Mouse (Mus musculus) hindlimb bud, embryonic 11.5 days (tissue): ENCODE data around the gene Atn1.

Experiments
- DNase-seq: peaks from one replicate; pipeline ENCODE4 v3.0.0-alpha.2; 2012; ENCODE audit warnings: low read depth, low spot score; ENCODE audit errors: extremely low spot score

Atn1 gene

DNA sequence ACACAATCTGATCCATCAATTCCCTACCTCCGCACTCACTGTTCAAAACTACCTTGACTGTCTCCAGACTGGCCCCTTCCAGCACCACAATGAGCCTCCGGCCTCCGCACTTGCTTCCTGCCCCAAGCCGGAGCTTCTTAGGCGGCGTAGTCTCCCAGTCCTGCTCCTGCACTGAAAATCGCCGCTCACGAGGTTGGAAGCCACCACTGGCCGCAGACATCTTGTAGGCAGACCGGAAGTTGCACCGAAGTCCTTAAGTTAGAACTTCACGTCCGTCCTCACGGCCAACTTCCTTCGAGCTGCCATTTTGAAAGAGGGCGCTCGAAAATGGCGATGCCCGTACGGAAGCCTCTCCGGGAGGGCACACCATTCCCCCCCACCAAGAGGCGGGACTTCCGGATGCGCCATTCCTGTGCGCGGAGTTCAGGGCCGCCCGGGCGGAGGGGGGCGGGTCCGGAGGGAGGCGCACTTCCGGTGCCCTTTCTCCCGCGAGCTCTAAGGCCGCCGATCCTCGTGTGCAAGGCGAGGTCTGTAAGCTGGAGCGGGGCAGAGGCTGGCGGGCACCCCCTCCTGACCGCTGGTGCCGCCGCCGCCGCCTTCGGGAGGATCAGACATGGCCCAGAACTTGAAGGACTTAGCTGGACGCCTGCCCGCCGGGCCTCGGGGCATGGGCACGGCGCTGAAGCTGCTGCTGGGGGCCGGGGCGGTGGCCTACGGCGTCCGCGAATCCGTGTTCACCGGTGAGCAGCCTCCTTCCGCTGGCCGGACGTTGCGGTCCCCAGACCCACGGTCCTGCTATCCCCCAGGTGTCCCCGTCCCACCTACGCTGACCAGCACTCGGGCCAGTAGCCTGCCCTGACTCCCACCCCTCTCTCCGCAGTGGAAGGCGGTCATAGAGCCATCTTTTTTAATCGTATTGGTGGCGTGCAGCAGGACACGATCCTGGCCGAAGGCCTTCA lies 44.2 kb downstream of the Atn1 start, which contains the start of the genes Emg1 and Phb2:
Gene Emg1 (minus strand): TSS at position 355 of the 959 bp plus-strand sequence.
Gene Phb2 (plus strand): TSS at position 513 of the 959 bp plus-strand sequence.
- DNase-seq: peak; percentile 94

DNA sequence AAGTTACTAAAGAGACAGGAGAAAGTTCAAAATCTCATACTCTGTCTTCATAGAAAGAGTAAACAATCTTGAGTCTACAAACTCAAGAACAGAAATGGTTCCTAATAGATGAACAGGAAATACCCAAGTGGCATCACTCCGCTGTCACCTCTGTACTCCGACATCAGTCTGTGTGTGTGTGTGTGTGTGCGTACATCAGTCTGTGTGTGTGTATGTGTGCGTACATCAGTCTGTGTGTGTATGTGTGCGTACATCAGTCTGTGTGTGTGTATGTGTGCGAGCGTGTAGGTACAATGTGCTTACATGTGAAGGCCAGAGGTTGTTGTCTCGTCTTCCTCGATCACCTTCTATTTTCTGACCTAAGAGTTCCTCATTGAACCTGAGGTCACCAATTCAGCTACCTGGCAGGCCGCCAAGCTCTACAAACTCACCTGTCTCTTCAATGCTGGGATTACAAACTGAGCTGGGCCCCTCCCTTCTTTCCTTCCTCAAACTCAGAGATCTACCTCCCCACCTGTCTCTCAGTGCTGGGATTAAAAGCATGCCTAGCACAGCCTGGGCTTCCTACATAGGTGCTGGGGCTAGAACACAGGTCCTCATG lies 47.9 kb downstream of the Atn1 start:
- DNase-seq: no peak

DNA sequence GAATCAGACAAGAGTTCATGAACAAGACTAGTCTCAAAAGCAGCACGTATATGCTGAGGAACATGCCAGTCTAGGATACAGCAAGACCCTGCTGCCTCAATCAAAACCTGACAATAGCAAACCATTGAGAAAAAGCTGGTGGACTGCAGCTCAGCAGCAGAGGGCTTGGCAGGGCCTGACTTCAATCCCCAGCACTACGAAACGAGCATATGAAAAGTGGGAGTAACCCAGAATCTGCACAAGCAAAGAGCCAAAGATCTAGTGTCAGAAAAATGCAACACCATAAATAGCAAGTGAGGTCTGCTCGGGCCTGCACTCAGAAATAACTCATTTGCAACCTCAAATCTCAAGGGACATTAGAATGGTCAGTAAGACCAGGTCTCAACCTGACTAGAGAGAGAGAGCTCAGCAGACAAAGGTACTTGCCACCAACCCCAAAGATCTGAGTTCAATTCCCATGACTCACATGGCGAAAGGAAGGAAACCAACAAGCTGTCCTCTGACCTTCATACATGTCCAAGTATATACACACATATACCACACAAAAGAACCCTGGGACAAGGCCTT lies 50.2 kb downstream of the Atn1 start:
- DNase-seq: no peak

DNA sequence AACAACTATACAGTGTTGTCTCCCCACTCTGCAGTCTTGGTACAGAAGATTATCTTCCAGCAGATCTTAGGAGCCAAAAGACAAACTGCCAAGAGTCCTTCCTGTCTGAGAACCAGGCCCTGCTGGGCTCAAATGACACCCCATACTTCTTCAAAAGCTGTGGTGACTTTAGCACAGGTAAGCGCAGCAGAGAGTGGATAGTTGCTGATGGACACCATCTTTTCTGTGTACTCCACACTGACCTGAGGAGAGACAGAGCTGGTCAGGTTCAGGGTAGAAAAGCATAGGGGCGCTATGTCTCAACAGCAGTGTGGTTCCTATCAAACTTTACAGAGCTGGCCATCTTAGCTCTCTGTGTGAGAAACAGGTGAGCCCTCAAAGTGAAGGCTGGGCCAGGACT lies 51.9 kb downstream of the Atn1 start:
- no peak for DNase-seq

DNA sequence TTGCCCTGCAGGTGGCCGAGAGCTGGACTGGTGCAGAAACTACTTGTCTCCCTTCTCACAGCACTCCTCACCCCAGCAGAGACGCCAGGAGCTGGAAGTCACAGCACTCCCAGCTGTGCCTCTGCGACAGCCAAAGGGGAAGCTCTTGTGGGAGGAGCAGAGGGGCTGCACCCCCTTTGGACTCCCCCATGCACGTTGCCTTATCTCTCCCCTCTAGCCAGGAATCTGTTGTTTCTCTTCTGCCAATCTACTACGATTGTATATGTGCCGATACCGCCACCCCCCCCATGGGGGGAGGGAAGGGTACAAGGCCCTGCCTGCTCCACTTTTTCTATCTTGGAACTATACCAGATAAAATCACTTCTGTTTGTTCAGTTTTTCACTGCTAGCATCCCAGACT lies 52.5 kb downstream of the Atn1 start:
- no peak for DNase-seq

DNA sequence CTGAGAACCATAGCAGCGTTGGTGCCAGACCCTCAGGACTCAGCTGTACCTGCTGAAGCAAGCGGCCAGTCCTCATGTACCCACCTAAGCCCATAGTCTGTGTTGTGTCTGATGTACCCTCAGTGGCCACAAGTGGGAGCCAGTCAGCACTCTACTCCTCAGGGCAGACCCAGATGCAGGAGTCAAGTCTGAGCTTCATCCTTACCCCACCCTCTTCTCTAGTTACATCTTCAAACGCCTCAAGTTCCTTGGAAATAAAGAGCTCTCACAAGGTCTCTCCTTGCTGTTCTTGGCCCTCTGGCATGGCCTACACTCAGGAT lies 53.6 kb downstream of the Atn1 start:
- peak; percentile 39 for DNase-seq

DNA sequence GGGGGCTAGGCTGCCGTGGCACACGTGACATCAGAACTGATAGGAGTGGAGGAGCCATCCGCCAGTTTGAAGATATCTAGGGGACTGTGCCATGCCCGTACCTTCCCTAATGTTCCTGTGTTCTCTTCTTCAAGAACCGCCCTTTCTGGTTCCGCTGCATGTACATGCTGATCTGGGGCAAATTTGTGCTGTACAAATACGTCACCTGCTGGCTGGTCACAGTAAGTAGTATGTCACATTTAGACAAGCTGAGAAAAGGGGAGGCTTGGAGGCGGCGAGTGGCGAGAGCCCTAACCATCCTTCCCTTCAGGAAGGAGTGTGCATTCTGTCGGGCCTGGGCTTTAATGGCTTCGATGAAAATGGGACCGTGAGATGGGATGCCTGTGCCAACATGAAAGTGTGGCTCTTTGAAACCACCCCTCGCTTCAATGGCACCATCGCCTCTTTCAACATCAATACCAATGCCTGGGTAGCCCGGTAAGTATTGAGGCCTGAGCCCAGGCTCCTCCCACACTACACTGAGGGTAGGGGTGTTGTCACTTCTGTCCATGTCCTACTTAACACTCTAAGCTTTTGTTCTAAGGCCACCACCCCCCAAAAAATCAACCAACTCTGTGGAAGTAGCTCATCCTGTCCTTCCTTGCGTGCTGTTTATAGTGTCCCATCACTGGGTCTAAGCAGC lies 54.1 kb downstream of the Atn1 start:
- no peak for DNase-seq

DNA sequence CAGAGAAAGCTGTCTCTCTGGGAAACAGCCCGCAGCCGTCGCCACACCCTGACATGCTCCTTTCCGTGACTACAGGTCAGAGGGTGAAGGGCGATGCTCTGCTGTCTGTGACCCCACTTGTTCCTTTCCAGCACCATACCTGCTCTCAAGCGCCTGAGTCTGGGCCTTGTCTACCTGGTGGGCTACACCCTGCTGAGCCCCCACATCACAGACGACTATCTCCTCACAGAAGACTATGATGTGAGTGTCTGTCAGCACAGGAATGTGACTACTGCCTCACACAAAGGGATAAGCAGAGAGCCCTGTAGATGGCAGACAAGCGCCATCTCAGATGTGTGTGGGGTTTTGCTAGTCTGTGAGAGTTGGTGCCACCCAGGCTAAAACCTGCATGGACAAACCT lies 55.0 kb downstream of the Atn1 start:
- DNase-seq: no peak

DNA sequence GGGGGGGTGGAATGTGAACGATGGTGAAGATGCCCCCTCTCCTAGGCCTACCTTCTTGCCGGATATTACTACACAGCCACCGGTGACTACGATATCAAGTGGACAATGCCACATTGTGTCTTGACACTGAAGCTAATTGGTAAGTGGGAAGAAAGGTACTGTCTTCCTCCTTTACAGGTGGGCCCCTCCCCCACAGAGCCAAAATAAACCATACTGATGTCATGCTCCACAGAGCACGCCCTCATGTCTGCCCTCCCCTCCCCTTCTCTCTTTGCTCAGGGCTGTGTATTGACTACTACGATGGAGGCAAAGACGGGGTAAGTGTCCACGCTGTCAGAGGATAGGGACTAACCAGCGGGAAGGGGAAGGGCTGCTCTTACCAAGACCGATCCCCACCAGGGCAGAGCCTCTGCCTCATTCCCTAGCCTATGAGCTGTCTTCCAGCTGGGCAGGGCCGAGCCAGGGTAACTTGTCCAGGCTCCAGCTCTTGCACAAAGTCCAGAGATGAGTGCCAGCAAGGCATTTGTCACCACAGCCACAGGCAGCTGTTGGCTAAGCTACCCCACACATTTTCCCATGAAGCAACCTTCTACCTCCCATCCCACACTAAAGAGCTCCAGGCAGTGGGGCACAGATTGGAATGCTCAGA lies 56.2 kb downstream of the Atn1 start:
- DNase-seq: no peak

DNA sequence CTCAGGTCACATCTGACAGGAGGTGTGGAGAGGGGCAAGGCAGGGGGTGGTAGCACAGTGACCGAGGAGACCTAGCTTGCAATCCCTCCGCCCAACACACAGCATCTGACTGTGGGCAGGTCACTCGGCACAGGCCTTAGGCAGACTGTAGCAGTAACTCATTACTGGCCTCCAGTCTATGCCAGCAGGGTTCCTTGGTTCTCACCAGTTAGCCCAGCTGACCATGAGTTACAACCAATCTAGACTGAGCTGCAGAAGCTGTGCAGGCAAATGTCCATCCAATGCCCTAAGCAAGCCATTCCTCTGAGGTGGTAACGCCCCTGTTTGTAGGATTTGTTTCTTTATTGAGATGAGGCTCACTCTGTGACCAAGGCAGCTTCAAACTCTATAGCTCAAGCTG lies 57.0 kb downstream of the Atn1 start:
- no peak for DNase-seq

DNA sequence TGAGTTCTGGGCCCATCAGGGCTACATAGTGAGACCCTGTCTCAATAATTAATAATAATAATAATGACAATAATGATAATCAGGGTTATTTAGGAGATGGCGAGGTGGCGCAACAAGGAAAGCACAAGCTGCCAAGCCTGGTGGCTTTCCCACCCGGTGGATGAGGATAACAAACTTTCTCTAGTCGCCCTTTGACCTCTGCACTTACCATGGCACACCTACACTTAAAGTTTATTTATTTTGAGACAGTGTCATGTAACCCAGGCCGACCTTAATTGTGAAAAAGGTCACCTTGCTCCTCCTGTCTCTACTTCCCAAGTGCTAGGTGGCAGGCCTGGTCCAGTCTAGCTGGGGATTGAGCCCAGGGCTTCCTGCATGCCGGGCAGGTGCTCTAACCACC lies 57.6 kb downstream of the Atn1 start:
- DNase-seq: no peak

DNA sequence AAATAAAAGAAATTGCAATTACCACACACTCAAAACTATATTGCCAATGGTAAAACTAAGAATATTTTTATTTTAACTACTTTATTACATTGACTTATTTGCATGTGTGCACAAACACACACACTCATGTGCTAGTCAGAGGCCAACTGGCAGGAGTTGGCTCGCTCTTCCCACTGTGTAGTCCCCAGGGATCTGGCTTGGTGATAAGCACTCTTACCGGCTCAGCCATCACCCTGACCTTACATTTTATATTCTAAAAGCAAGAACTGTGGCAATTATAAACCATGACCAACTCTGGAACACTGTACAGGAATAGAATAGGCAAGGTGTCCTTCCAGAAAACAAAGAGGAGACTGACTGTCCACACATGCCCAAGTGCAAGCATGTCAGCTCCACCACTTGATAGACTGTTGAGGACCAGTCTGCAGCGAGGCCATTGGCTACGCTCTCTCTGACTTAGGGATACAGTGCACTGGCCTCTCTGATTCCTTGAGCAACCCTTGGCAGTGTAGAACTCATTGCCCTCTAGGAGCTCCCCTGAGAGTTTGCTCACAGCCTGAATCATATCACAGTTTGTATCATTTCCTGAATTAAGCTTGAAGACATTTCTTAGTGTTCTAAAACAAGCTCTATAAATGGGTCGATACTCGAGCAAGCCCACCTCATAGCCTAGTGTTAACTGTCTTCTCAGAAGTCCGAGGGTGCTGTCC lies 59.7 kb downstream of the Atn1 start:
- DNase-seq: no peak

DNA sequence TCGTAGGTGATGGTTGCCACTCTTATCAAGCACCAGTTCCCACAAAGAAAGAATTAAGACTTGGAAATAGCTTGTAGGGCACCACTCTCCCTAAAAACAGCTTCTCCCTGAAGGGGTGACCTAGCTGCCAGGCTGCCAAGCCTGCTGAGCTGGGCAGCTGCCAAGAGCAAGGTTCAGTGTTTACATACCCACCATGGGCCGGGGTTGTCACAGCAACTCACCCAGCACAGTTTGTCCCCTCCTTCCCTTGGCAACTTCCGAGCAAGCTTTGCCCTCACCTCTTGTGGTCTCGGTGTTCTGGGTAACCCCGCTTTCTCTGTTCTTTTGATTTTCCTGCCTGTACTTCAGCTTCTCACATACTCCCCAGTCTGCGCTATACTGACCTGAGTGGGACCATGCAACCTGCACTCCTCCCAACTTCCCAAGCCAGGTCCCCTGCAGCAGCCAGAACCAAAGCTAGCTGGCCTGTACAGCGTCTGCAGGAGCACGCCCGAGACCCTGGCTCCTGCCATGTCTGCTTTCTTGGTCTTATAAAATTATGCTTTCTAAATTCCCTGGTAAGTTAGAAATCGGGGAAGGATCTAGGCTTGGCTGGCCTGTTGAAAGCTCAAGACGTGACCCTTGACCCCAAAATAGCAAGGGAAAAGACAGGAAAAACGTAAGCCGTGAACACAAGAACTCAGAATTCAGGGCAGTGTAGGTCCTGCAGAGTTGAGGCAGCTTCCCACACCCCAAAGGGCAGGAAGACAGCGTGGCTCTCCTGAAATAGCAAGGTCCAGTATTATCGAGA lies 62.0 kb downstream of the Atn1 start:
- DNase-seq: no peak

DNA sequence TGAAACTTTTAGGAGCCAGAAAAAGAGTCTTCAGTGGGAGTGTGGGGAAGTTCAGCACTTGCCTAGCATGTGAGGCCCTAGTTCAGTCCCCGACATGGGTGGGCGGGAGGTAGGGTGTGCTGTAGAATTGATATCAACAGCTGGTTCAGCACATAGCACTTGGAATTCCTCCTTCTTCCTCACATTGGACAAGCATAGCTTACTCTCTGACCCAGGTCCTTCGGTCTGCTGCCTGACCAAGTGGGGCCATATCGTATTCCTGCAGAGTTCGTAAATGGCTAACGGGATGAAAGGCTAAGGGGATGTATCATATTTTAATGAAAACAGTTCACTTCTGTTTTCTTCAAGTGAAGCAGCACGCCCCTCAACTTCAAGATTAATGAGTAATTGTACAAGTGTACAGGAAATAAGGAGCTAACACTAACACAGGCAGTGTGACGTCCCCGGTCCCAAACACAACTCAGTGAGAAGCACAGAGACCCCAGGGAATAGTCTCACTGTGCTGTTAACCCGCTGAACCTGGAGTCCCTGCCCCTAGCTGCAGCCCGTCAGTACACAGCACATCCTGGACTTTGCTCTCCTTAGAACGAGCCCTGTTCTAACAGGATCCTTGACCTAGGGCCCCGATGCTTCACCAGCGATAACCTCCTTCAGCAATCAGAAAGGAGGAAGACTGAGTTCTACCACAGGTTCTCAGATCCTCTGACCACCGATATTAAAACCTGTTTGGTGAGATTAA lies 62.9 kb downstream of the Atn1 start:
- no peak for DNase-seq
